Mouse (Mus musculus): ENCODE results near the gene Pdgfc.

Pdgfc gene

GRCm38 (mm10) chr3:81150228-81150627, 114.0 kb downstream of the Pdgfc start:
- CTCF ChIA-PET = no interaction called here

DNA sequence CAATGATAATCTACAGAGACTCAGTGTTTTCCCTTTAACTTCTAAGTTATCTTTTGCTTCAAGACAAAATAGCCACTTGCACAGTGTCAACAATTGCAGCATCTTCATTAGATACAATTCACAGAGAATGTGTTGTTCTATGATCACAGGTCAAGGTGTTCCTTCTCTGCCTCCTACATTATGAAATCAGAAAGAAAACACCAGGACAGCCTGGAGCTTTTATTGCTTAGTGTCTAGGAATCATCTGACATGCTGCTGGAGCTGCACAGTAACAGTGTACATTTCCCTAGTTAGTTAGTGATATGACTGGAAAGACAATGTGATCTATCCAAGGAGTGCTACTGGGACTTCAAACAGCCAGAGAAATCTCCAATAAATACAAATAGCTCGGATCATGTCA, 118.2 kb downstream of the Pdgfc start:
- CTCF ChIA-PET = no interaction called here

DNA sequence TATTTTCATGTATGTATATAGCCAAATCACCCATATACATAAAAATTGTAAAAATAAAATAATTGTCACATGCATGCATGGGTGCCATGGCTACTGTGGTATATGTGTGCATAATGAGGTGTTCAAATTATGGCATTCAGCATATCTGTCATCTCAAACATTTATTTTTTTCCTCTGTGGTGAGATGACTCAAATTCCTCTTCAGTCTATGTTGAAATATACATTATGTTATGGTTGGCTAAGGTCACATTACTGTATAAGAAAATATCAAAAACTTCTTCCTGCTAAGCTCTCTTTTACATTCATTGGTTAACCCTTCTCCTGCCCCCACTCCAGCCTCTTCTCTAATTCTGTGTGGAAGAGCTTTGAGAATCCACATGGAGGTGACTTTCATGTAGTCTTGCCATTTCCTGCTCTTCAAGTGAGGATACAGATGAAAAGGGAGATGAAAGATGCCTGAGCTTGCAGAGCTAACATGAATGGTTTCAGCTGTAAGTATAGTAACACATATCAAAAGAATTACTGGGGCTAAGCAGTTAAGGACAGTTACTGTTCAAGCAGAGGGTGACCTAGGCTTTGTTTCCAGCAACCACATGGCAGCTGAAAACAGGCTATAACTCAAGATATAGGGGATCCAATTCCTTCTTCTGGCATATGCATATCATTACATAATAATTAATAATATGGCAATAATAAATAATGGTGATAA, 124.4 kb downstream of the Pdgfc start:
- CTCF ChIA-PET = no interaction called here

- CTCF ChIA-PET = no interaction called here
Observed at GRCm38 (mm10) chr3:81162129-81162528, 125.9 kb downstream of the Pdgfc start.

GRCm38 (mm10) chr3:81164091-81164490, 127.9 kb downstream of the Pdgfc start:
- CTCF ChIA-PET = interaction anchor here (0.7 kb wide), 1 partner anchor 208 kb away, joined by 11 read pairs; no protein-coding TSS in a partner anchor

DNA sequence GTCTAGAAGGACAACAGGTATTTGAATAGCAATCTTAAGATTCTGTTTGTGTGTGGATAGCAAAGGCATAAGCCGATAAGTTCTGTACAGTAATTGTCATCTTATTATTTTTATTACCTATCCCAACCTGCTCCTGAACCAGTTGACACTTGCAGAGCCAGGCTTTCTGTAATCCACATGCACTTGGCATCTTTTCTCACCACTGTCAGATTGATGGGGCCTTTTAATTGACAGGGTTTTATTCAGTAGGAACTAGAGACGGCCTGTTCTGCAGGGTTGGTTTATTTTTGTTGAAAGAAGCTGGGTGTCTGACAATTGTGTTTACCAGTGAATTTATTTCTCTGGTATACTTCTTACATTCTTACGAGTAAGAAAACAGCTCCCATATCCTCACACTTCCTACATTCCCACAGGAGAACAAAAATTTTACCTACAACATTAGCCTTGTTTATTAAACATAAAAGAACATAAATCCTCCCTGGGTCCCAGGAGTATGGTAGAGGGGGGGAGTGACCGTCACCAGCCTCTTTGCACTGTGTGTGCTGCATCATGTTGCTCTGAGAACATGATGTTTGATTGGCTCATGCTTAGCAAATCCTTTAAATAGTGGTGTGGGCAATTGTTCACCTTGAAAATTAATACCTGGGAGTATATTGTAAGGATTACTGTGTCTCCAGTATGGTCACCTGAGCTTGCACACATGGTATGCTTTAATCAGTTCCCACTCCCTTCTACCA, 134.0 kb downstream of the Pdgfc start:
- CTCF ChIA-PET = no interaction called here

DNA sequence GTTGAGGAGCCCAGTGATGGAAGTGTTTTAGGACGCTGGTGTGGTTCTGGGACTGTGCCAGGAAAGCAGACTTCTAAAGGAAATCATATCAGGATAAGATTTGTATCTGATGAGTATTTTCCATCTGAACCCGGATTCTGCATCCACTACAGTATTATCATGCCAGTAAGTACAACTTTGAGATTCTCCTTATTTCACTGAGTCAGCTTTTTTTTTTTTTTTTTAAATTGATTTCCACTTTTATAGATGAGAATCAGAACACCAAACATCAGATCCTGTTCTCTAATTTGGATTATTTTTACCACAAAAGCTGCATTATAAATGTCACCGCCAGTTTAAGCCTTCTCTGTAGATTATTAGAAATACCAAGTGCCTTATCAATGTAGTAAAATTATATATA, 138.6 kb downstream of the Pdgfc start:
- CTCF ChIA-PET = no interaction called here

DNA sequence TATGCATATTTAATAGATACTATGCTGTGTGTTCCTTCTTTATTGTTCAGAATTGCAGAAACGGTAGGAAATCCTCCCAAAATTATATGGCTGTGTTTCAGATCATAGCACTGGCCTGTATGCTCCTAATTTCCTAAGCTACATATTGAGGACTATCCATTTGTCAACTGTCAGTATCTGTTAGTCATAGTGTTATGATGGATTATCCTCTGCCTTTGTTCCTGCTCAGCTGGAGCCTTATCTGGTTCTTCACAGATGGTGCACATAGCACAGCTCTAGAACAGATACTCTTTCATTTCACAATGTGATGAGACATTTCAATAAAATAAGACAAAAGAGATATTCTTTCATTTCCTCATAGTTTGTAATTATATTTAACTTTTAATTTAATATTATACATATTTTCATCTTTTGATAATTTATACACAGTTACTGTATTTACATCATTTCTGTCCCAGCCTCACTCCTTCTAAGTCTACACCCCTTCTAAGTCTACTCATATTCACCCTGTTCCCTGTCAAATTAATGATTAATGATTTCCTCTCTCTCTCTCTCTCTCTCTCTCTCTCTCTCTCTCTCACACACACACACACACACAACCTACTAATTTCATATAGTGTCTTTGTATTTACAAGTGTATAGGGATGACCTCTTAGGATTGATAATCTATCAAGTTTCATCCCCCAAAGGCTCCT, 145.2 kb downstream of the Pdgfc start:
- CTCF ChIA-PET = no interaction called here

- CTCF ChIA-PET = no interaction called here
Observed at GRCm38 (mm10) chr3:81196937-81197336, 160.7 kb downstream of the Pdgfc start.

DNA sequence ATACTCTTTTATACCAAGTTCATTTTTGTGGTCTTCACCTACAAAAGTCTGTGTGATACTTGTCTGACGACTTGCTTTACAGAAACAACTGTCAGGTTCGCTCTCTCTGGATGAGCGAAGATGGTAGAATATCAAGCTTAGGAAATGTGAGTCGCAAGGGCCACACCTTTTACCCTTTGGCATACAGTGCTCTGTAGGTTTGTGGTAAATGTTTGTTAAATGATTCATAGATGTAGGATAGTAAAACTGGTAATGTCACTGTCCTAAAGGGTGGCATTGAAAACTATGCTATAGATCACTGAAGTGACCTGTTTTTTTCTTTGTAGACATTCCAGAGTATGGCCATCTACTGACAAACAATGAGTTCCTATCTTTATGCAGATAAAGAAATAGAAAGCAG, 161.4 kb downstream of the Pdgfc start:
- CTCF ChIA-PET = no interaction called here

DNA sequence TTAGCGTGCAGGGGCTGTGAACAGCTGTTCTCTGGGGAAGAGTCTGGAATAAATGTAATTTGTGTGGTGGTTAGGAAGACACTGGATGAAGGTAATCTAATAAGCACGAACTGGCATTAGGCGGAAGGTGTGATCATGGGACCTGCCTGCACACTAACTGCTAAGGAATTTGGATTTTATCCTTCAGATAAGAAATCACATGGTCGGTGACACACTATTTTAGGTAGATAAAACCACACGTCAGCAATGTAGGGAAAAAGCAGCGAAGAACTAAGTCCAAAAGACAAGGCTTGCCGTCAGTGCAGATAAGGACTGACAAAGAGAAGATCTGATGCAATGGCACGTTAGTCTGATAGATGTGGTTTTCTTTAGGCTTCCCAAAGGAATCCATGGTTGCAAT, 164.4 kb downstream of the Pdgfc start:
- CTCF ChIA-PET = no interaction called here

DNA sequence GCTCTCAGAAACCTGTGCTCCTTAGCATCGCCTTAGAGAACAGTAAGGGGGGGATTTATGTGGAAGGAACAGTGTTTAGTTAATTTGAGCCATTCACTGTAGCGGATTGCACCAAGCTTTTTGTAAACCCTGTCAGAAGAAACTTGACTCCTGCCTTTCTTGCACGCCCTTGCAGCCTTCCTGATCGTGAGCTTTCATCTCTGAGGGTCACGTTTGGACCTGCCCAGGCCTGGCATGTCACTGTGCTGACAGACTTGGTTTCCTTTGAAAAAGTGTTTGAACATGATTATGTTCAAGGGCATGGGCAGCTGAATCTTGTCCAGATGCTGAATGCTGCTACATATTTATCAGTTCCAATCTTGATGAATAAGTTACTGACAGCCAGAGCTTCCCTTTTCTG, 169.0 kb downstream of the Pdgfc start:
- CTCF ChIA-PET = interaction anchor here (0.6 kb wide), 1 partner anchor 1142 kb away, joined by 7 read pairs; no protein-coding TSS in a partner anchor

GRCm38 (mm10) chr3:81208246-81208645, 172.0 kb downstream of the Pdgfc start:
- CTCF ChIA-PET = no interaction called here

- CTCF ChIA-PET = no interaction called here
Observed at GRCm38 (mm10) chr3:81211147-81211546, 174.9 kb downstream of the Pdgfc start.

- CTCF ChIA-PET = no interaction called here
Observed at GRCm38 (mm10) chr3:81211666-81212065, 175.4 kb downstream of the Pdgfc start.

- CTCF ChIA-PET = no interaction called here
Observed at GRCm38 (mm10) chr3:81215547-81216118, 179.4 kb downstream of the Pdgfc start.

DNA sequence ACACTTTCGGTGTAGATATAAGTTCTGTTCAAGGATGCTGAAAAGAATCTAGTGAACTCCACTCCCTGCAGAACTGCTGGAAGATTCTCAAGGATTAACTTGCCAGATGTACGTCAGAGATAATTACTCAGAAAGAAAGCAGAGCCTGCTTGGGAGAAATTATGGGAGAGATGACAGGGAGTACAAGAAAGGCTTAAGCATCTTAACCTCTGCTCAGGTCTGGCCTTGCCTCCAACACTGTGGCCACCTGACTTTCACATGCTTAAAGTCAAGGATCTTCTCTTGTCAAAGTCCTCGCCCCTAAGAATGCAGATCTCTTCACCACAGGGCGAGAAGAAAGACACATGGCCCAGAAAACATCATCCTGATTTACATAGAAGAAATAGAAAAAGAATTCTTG, 185.5 kb downstream of the Pdgfc start:
- CTCF ChIA-PET = no interaction called here

DNA sequence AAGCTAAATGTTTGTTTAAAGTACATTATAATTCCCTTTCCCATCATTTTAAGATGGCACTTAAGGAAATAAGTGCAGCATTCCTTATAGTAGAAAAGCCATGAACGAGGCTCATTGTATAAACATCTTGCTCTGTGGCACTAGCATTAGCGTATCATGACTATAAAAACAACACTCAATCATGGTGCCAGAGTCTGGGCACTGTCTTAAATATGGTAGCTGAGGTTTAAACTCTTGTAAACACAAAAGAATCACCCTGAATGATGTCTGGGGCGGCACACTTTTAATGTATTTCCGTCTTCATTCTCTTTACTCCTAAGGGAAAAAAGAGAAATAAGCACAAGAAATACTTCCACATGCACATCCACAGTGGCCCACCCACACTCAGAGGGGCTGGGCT, 192.1 kb downstream of the Pdgfc start:
- CTCF ChIA-PET = no interaction called here

- CTCF ChIA-PET = interaction anchor here (0.7 kb wide), 1 partner anchor 54 kb away, joined by 3 read pairs; no protein-coding TSS in a partner anchor
Observed at GRCm38 (mm10) chr3:81242697-81243590, 206.7 kb downstream of the Pdgfc start.

DNA sequence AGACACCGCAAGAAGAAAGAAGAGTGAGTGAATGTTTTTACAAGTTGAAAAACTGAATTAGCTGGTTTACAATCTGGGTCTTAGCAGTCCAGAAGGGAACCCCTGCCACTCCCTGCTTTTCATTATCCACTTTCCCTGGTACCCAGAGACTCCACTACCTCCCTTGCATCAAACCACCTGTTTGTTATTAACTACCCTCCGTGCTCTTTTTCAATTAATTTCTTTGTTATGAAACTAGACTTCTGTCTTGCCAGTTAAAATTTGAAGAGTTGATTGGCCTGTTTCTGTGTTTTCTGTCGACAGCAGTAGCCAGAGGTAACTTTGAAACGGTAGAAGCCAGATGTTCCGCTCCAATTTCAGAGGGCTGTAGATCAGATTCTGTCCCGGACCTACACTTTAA, 207.4 kb downstream of the Pdgfc start:
- CTCF ChIA-PET = no interaction called here

- CTCF ChIA-PET = no interaction called here
Observed at GRCm38 (mm10) chr3:81262801-81263200, 226.6 kb downstream of the Pdgfc start.

Measured in spleen, embryonic (tissue).